Mouse (Mus musculus): Measurements from ENCODE around the gene Serpina3b.
"Not testable (repeated sequence)": the region's sequence is repeated elsewhere in the genome, so short reads cannot be mapped to it uniquely, and the experiment has no call there.

The Serpina3b gene

DNA sequence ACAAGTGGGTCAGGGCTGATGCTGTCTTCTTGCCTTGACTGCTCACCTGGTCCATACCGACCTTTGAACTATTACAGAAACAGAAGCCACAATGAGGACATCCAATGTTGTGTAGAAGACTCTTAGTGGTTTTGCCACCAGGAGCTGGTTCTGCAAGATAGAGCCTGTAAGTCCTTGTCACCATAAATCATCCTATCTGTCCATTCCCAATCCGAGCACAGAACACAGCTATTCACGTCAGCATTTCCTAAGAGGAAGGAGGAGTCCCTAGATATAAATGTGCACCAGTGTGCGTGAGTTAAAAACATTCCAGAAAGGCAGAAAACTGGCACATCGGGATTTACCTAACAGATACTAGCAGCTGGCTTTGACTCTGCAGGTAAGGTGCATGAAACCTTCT is at the start of gene Serpina3b:
TSS of gene Serpina3b (plus strand) at position 301 of the 400 bp plus-strand sequence.
- no peak for DNase-seq

DNA sequence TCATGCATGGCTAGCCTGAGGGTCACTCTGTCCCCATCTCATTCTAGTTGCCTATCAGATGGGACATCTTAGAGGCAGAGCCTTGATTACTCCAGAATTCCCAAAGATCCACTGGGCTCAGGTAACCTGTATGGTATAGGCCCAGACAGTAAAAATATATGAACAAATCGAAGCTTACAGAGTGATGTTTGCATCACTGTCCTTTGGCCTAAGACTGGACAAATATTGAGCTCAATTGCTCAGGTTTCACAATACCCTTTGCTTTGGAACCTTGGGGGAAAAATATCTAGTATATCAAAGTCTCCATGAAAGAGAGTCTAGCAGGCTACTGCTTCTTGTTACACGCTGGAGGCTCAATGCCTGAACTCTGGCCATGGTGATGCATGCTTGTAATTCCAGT is 37.7 kb upstream of the Serpina3b start:
- DNase-seq, result no peak

DNA sequence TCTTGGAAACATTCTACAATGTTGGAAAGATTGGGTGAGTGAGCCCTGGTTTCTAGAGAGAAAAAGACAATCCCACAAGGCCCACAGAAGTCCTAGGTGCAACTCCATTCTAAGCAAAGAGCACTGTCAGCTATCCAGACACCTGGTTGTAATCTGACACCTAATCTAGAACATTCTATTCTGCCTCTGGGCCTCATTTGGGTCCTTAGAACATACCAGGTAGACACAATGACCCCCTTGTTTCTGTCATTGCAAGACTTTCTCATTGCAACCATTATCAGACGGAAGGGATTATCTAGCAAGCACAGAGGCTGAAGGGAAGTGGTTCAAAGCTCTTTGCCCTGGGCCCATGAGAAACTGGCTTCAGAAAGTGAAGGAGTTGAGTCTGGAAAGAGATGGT is 36.5 kb upstream of the Serpina3b start:
- no peak for DNase-seq

DNA sequence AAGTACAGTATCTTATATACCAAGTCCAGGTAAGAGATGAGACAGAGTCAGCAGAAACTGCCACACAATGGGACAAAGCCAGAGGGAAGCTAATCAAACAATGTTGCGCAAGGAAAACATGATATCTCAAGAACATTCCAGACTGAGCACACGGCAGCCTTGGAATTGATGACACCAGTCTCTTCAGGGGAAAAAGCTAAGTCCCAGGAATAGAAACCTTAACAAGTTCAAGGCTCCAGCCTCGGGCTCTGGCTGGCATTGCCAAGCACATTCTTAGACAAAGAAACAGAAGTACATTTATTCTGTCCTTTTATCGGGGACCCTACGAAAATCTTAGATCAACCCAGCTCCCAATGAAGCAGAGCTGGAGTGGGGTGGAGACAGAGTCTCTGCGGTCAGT is 27.0 kb upstream of the Serpina3b start, which contains the start of gene Serpina5:
TSS of gene Serpina5 (plus strand) at position 346 of the 400 bp plus-strand sequence.
- no peak for DNase-seq

DNA sequence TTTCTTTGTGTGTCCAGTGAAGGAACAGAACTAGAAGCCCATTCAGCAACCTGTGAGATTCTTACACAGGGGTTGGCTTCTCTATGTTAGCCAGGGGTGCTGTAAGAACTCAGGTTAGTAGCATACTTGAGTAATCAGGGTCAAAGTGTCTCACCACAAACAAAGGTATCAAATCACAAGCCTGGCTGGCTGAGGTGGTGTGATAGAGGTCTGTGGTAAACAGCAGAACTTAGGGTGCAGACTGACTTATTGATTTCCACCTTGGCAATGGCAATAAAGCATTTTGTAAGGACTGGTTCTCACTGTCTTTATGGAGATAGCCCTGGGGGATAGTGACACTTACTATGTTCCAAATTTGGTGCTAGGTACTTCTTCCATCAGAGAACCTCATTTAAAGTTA is 21.9 kb upstream of the Serpina3b start:
- DNase-seq, result no peak

DNA sequence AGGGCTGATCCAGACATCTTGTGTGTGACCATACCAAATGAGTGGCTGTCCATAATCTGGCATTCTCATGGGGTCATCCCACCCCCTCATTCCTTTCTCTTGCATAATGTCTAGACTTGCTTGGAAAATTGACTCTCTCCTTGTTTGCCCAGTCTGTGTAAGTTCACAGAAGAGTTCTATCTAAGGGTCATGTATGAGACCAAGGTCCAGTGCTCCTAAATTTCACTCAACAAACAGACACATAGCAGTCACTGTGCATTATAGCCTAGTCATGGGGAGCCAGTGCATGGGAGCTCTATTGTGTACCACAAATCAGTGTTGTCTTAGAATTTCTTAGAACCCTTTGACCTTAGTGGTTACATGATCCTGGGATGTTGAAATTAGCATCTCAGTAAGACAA is 20.9 kb upstream of the Serpina3b start:
- no peak for DNase-seq

DNA sequence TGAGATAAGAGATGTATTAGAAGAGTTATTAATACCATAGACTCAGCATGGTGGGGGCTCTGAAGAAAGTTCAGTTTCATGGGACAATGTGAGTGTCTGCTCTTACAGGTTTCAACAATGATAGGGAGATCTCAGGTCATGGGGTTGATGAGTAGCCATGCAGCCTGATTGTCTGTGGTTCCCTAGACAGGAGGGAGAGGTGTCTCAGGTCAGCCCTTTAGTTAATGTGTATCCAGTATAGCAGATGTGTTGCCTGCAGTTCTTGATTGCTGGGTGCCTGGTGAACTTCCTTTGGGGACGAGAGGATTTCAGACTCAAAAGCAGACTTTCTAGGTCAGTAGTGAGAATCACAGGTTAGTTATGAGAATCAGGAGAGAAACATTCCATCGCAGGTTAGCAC is 19.3 kb upstream of the Serpina3b start:
- no peak for DNase-seq

DNA sequence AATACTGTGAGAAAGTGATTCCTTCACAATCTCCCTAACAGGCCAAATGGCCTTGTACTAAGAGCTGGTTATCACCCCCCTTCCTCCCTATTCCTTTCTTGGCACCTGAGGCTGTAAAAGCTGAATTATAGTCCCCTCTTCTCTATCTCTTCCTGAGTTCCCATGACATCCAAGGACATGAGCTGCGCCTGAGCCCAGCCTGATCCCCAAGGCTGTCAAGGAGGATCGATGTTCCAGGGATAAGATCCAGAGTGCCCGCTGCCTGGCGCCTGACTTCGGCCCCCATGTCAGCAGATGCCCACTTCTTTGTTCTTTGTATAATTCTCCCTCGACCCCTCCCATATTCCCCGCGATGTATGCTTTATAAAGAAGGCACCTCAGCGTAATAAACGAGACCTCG is 15.5 kb upstream of the Serpina3b start, which contains the start of gene Serpina3a:
TSS of gene Serpina3a (plus strand) at position 392 of the 400 bp plus-strand sequence.
- DNase-seq, result not testable (repeated sequence)

DNA sequence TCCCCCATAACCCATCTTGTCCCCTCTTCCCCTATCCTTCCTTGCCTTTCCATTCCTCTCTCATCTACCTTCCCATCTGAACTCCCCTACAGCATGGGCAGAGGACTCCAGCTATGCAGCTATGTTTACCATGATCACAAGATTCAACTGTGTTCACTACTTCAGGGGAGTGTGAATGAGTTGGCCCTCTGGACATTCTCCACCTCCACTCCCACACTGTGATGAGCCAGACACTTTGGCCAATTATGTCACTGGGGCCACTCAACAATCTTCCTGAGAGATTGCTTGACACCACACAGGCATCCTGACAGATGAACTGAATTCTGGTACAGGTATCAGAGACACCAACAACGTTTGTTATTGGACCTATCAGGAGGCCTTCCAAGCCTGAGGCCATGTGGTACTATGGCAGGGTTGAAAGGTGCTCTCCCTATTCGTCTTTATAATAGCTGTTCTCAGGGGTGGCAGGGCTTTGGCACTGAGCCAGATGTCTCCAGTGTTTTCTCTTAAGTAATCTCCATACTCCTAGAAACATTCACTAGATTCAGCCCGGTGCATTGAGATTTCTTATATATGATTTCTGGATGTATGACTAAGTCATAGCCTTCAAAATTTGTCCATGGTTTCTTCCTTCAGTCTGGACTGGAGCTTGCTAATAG is 12.7 kb upstream of the Serpina3b start:
- DNase-seq, result no peak

DNA sequence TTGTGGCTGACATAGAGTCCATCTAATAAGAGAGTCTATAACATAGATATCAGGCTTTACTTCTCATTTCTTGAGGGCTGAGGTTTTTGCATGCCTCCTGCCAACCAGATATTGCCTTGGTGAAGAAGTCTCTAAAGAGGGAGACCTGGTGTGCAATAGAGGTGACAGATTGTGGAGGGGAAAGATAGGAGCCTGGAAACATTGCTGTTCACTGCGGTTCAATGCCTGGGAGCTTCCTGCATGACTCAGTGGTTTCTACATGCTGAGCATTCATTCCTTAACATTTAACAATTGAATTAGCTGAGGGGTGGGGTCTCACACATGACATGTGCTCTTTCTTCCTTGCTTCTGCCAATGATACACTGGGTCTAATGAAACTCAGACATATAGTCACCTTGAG is 4.7 kb upstream of the Serpina3b start:
- DNase-seq, result no peak

DNA sequence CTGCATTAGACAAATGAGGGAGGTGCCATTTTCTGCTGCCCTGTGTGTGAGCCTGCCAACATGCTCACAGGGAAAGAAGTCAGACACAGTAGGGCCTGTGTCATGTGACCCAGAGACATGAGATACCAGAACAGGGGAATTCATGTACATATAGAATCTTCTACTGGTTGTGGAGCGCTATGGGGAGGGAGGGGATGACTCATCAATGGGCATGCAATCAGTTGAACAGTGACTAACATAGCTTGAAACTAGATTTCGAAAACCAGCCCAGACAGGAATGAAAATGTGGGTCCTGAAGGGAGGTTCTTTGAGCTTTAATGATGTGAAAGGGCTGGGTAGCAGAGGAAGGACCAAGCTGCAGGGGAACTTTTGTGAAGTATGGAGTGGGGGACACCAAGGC is 3.8 kb upstream of the Serpina3b start:
- no peak for DNase-seq

DNA sequence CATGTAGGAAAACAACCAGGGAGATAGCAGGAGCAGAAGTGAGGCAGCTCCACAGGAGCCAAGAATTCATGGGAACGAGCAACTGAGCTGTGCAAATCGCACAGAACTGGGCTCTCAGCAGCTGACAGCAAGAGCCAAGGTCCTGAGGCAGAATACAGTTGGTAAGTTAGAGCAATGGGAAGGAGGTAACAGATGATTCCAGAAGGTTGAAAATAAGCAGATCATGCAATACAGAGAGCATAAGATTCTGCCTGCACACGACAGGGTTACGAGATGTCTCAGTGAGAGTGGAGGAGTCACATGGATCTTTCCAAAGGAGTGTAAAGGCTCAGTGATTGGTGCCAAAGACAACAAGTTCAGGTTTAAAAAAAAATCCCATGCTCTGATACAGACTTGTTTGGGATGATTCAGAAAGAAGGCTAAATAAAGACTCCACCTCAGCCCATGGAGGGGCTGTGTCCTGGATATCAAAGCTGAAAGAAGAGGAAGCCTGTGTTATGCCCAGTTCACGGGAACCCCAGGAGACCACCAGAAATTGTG is 2.7 kb upstream of the Serpina3b start:
- DNase-seq, result no peak

DNA sequence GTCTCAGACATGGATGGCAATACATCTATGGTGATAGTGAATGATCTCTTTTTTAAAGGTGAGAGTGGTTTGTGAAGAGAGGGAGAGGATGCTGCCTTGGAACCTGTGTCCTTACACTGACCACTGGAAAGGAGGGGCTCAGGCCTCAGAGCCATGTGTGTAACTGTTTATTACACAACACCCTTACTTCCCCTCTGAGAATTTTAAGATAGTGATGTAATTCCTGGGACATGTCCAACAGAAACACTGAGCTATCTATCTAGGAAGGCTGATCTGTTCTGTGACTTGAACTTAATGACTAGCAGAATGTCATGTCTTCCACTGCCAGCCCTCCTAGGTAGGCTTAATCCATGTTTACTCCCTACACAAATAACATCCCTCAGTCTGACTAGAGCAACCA is 3.2 kb downstream of the Serpina3b start:
- DNase-seq, result no peak

DNA sequence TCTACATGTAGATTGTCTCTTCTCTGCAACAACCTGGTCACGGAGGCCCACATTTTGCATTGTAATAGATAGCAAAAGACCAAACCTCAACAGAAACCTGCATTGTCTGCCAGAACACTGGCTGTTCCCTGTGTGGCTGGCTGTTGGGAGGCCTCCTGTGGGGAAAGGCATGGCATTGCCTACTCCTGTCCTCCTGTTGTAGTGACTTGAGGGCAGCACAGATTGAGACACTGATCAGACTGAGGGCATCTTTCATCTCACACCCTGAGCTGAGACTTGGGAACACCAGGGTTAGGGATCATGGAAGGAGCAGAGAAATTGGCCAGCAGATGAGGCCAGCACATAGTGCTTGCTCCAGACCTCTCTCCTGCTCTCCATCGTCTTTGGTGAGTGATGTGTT is 10.4 kb downstream of the Serpina3b start:
- no peak for DNase-seq

DNA sequence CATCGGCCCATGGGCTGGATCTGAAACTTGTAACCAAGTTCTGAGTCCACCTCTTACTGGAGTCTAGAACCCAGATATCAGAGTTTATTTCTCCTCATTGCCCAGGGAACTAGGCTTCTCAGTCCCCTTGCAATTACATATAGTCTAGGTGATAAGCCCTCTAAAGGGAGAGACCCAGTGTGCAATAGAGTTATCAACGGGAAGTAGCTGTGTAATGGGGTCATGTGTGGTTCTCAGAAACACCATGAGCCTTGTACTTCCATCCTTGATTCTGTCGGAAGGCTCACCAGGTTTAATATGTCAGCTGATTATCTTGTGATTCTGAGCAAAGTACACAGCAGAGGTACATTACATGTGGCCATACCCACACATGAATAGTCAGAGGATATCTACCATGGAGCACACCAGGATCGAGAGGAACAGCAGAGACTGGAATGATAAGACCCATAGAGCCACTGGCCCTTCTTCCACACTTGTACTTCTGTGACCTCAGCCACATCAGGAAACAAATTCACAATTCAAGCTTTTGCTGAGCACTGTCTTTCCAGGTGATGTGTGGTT is 12.8 kb downstream of the Serpina3b start:
- no peak for DNase-seq

DNA sequence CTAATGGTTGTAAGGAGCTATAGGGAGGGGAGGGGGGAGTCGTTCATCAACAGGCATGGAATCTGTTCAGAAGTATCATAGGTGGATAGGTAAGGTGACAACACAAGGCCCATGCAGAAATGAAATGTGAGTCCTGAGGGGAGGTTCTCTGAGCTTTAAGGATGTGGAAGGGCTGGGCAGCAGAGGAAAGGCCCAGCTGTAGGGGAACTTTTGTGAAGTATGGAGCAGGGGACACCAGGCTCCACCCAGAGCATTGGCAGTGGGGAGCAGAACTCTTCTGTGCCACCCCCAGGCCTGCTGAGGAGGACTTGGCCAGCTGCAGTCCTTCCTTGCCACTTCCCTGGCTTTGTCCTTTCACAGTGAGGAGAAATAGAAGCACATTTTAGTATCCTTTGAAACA is 13.7 kb downstream of the Serpina3b start:
- DNase-seq, result no peak

DNA sequence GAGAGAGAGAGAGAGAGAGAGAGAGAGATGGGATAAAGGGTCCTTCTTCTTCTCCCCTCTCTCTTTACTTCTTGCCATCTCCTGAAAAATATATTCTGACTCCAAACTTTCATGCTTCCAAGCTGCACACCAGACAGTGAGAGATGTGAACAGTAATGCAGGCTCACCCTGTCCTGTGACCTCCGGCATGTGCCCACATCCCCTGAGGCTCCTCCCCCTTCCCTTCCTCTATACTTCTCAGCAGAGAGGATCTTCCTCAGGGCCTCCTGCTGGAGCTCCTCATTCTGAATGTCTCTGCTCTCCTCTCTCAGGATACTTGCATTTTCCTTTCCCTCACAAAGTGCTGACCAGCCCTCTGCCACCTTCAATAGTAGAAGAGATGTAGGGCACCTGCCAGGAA is 14.6 kb downstream of the Serpina3b start:
- no peak for DNase-seq

DNA sequence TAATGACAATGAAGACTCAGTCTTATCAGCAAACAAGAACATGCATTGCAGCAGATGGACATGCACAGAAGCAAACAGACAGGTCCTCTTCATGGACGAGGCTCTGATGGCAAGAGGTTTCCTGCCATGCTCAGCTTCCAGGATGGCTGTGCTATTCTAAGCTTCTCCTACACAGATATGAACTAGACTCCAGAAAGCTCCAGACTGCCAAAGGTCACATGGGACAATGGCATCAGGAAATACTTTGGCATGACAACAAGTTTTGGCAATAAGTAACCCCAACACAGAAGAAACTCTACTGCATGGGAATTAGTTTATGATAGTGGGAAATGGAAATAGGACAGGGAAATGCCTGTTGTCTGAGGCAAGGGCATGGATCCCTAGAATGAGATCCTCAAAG is 15.5 kb downstream of the Serpina3b start:
- DNase-seq, result no peak

DNA sequence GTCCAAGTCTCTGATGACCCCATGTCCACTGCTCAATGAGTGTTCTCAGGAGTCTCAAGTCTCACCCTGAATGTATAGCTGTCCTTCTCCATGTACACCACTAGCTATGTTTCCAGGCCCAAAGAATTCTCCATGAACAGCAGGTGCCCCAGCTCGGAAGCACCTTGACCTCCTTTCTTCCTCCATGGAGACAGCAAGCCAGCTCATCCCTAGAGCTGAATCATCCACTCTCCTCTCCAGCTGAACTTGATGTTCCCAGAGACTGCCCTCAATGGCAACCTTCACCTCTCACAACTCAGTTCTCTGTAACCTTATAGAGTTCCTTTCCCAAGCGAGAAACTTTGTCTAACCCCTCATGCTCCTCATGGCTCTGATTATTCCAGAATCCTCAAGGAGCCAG is 17.8 kb downstream of the Serpina3b start:
- no peak for DNase-seq

DNA sequence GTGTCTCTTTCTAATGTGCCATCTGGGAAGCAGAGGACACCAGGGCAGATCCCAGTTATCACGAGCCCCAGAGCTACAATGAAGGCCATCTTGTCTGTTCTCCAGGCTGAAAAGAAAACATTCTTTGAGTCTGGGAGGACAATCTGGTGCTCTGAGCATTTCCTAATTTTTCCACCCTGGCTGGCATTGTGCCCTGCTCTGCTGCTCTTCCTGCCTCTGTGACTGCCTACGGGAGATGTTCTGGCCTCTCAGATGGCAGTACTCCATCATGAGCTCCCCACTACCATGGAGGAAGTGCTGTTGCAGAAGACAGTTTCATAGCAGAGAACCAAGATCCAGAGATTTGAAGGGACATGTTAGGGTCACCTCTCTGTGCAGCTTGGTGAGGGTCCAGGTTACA is 24.2 kb downstream of the Serpina3b start:
- no peak for DNase-seq

DNA sequence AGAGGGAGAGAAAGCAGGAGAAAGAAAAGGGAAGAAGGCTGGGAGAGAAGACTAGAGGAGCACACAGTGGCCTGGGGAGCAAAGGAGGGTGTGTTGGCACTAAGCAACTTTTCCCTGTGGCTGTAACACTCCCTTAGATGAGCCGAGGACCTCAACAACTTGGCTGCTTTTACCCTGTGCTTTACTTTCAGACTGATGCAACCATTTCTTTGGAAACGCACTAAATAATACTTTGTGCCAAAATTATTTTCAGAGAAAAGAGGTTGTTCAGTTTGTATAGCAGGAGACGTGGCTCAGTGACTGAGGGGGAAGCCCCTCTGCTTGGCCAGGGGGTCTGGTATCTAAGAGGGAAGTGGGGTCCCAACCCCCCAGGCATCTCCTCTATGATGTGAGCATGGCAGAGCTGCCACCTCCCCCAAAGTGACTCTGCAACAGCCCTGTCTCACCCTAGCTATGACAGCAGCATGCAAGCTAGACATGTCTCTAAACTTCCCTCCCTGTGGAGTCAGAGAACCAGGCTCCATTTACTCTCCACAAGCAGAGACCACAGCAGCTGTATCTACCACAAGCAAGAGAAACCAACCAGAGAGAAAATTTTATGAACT is 25.3 kb downstream of the Serpina3b start:
- no peak for DNase-seq

DNA sequence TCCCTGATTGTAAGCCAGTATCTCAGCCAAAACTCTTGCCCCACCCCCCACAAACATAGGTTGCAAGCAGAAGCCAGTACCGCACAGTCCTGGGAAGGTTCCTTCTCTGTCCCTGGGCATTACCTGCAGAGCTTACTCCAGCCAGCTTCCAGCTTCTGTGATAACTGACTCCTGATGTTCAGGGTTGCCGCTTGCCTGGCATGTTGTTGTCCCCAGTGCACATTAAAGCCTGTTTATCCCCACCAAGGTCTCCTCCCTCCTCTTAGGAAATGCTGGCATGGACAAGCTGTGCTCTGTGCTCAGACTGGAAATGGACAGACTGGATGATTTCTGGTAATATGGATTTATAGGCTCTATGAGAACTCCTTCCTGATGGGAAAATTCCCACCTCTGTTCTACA is 25.9 kb downstream of the Serpina3b start, which contains the start of gene Serpina3c:
TSS of gene Serpina3c (minus strand) at position 215 of the 400 bp plus-strand sequence.
- DNase-seq, result no peak

DNA sequence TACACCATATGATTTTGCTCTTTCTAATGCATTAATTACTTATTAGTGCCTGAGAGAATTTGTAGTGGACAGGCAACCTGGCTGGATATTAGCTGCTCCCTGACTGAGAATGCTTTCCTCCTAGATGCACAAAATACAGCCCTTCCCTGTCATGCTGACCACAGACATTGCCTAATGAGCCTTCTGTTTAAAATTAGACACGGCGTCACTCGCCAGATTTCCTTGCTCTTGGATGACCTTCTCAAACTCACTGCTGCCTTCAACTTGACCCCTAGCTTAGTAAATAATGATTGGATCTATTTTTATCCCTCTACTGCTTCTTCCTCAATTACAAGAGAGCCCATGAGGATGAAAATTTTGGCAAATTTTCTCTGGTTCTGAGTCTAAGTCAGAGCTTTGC is 47.0 kb downstream of the Serpina3b start:
- DNase-seq, result no peak

DNA sequence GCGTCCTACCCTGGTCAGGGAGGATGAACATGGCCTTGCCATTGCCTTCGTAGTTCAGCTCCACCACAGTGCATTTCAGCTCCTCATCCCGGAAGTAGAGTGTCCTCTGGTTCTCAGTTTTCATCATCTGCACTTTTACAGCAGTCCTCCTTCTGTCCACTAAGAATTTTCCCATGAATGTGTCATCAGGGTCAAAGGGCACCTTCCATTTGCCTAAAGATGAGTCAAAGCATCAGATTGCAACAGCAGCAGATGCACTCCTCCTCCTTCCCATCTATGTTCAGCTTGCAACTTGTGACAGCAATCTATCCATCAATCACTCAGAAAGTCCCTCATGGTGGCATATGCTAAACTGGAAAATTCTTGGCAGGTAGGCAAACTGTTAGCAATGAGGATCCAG is 47.8 kb downstream of the Serpina3b start:
- DNase-seq, result no peak

All from liver (tissue).